Mouse (Mus musculus): Measurements from ENCODE around the gene Txndc2. TPM values are rescaled to one million over a fixed set of nuclear protein-coding genes. Genes with fewer than 3 reads are reported as not detected.
"Not testable (repeated sequence)": the region's sequence is repeated elsewhere in the genome, so short reads cannot be mapped to it uniquely, and the experiment has no call there.

Gene Txndc2
- polyA plus RNA-seq, 3 experiments from 2014 or later, result not detected

GRCm38 (mm10) chr17:65655608-65656007, 13.6 kb upstream of the Txndc2 start:
- no peak for ATAC-seq

DNA sequence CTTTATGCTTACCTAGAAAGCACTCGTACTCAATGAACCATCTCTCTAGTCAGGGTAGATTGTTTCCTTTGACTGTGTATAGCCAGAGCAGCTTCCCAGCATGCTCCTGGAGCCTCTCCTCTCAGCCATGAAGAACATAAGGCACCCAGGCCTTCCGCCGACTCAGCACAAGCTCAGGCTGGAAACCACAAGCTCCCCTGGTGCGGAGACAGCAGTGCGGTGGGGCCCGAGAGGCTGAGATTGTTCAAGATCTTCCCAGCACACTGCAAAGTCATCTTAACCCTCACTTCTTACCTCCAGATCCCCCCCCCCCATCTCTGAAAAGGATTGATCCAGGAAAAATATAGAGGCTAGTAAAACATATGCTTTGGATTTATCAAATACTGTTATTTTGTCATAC, 8.6 kb upstream of the Txndc2 start:
- no peak for ATAC-seq

DNA sequence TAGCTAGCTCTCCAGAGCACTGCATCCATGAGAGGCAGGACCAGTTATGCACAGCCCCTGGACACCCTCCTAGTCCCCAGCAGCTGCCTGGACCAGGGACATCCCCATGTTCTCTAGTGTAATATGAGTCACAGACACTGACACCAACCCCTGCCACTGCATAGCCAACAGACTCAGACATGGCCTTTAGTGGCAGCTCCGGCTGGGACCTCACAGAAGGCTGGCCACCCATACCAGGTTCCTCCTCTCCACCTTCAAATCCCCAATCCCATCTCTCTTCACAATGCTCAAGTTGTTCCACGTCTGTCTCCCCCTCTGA, 7.2 kb upstream of the Txndc2 start:
- ATAC-seq, result no peak

DNA sequence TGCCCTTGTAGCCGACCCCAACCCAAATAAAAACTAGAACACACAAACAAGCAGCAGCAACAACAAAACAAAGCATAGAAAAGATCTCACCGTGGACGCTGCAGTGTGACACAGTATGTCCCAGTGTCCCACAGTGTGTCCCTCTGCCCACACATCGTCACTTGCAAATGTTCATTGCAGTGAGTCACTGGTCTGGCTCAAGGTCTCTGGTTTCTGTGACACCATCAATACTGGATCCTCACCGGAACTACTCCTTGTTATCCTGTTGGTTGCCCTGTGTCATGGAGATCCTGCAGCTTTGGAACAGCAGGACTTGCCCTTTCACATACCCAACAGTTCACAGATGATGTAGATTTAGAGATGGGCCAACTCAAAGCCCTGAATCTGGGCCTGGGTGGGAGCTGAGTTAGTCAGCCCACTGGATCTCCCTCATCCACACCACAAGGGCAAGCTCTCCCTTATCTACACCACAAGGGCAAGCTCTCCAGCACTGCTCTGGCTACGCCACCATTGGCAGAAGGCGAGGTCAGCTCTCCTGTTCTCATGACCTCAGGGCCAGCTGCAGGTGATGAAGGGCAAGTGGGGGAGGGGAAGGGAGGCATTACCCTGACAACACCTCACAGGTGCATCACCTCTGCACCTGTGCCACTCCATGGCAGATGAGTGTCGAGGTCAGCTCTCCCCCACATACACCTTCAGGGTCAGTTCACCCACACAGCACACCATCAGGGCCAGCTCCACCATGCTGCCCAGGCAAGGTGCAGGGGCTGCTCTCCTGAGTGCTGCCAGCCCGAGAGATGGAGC, 6.6 kb upstream of the Txndc2 start:
- no peak for ATAC-seq

DNA sequence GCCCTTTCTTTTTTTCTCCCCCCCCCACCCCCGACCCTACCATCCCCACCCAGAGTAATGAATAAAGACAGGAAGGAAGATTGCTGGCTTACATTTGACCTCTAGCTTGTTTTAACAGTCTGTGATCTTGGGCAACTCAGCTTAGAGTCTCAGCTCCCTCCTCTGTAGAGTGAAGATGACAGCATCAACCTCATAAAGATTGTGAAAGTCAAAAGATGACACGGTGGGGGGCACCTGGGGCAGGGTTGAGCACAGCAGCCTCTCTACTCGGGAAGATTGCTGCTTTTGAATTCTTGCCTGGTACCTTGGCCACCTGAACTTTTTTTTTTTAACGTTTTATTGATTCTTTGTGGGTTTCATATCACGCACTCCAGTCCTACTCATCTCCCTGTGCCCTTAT, 6.0 kb upstream of the Txndc2 start:
- ATAC-seq, result no peak

- no peak for ATAC-seq
Observed at GRCm38 (mm10) chr17:65647226-65647625, 5.3 kb upstream of the Txndc2 start.

DNA sequence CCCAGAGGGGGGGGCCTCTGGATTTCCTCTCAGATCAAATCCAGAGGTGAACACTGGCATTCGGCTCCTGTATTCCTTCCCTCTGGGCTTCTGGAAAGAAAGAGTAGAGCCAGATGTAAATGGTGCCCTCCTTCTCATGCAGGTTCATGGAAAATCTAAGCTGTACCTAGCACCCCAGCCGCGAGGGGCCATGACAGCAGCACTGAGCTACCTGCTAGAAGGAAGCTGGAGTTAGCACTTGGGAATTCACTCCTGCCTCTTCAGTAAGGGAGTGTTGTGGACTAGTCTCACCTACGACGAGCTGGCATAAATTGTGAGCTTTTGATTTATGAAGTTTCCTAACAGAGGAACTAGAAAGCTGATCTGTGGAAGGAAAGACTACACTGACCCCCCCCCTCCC, 1.6 kb upstream of the Txndc2 start:
- ATAC-seq, result no peak

DNA sequence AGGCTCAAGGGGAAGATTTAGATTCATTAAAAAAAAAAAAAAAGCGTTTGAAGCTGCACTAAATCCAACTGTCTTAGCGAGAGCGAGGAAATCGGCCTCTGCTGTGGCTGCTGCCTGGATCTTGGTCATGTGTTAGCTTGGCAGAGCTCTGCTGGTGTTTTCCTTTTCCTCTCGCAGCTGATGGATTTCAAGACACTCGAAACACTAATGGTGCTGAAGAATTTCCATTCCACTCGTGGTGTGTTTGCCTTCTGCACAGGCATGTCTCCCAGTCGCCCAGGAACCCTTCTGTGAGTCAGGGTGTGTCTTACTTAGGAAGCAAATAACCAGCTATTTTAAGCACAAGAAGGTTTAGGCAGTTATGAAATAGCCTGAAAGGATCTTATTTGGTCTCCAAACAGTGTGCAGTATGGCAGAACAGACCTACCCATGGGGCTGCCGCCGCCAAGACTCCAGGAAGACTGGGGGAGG, 1.1 kb upstream of the Txndc2 start:
- ATAC-seq, result no peak

- ATAC-seq, result no peak
Observed at GRCm38 (mm10) chr17:65642578-65642991, 617 bp upstream of the Txndc2 start.

GRCm38 (mm10) chr17:65639144-65639543, 2.8 kb downstream of the Txndc2 start:
- no peak for ATAC-seq

- no peak for ATAC-seq
Observed at GRCm38 (mm10) chr17:65635715-65636360, 6.1 kb downstream of the Txndc2 start.

DNA sequence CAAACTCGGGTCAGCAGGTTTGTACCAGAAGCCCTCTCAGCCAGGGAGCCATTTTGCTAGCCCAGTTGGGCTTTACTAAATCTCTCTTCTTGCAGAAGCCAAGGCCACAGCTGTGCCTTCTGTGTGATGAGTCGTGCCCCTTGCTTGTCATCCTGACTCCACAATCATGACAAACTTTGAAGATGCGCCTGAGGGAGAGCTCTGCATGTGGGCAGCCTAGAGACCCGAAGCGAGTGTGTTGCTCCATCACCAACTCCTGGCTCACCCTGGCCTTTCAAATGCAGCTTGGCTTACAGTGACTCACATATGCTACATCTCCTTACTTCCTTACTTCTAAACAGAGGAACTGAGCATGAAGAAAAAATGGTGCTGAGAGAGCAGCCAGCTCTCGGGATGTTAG, 12.0 kb downstream of the Txndc2 start:
- no peak for ATAC-seq

- not testable (repeated sequence) for ATAC-seq
Observed at GRCm38 (mm10) chr17:65628823-65629532, 13.0 kb downstream of the Txndc2 start.

GRCm38 (mm10) chr17:65626301-65626700, 15.7 kb downstream of the Txndc2 start:
- no peak for ATAC-seq

DNA sequence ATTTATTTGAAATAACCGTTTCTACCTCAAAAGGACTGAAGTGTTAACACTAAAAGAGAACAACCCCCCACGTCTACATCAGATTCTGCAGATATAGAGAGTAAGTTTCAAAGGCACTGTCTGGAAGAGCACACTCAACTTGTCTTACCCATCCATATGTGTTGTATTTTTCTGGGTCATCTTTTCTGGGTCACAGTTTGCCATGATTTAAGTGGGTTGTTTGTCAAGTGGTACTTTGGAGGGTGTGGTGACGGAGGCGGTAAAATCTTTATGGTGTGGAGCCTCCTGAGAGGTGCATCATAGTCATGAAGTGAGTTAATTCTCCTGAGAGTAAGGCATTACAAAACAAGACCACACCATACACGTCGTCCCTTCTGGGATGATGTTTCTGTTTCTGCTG, 16.4 kb downstream of the Txndc2 start:
- no peak for ATAC-seq

DNA sequence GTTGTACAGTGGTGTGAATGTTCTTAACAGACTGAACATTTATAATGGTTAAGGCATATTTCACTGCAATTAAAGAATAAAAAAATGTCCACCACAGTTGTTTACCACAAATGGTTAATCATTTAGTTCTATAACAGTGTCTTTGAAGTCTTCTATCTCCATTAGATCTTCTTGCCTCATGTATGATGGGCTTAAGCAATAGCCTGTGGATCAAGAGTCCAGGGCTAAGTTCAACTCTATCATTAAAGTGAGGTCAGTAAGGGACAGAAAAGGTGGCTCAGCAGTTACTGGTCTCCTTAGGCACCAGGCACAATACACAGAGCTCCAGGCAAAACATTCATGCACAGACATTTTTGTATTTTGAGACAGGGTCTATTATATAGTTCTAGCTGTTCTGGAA, 18.8 kb downstream of the Txndc2 start:
- no peak for ATAC-seq

DNA sequence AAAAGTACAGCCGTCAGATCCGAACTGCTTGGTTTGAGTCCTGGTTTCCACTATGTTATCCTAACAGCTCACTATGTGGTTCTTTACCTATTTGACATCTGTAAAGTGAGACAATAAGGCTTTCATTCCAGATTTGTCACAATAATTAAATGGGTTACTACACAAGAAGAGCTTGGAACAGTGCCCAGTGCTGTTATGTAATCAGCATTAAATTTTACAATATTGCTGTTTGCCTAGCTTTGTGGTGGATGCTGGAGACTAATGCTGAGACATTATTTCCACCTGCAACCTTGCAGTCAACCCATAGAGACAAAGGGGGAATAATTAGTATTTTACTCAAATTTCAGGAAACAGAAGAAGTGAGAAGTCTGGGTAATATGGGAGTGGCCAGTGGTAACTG, 23.5 kb downstream of the Txndc2 start:
- ATAC-seq, result no peak

GRCm38 (mm10) chr17:65615678-65616077, 26.3 kb downstream of the Txndc2 start:
- no peak for ATAC-seq

DNA sequence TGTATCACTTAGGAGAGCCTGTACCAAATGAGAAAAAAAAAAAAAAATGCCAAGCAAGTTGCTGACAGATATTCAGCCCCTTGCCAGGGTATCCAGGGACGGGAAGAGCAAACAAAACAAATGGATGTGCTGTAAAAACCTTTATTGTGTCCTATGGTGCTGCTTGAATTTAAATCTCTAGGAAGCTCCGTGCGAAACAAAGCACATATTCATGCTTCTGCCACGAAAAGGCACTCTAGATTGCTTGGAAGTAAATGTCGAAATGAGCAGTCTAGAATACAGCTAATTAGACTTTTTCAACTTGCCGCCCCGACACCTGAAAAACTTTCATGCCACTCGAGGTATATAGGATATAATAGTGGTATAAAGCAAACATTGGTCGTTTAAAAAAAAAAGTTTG, 27.5 kb downstream of the Txndc2 start:
- no peak for ATAC-seq

DNA sequence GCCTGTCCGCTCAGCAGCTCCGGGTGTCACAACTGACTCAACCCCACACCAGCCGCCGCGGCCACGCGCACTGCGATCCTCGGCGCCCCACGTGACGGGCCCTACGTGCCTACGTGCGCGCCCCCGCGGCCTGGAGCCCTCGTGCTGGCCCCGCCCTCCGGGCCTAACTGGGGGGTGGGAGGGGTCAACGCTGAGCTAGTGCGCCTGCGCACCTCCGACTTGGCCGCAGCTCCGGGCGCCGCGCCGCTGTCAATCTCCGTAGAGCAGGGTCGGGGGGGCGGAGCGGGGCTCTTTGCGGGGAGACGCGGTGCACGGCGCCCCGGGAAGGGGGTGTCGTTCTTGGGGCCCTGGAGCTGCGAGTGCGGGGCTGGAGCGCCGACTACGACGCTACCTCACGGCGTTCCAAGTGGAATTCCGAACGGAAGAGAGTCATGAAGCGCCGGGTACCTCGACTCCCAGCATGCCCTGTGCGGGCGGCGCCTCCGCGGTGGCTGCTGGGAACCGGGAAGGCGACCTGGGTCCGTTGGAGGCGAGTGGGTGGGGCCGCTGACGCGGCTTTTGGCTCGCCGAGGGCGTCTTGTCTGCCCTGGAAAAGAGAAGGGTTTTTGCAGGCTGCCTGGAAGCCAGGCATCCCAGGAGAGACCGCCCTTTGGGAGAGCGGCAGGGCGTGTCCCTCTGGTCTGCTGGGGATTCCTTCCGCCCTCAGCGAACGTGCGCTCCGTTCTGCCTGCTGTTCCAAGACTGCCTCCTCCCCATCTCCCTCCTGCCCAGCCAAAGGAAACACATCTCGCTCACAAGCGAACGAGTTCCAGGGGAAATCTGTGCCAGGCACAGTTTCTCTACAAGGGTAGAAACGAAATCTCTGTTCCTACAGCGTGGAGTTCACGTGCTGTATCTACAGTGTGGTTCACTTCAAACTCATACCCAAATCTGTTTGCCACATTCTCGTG, 28.2 kb downstream of the Txndc2 start, which contains the start of gene Vapa:
Vapa (minus strand) TSS at position 93 of the 950 bp plus-strand sequence.
- peak; percentile 80 for ATAC-seq

GRCm38 (mm10) chr17:65613142-65613462, 28.9 kb downstream of the Txndc2 start:
- peak; percentile 38 for ATAC-seq

DNA sequence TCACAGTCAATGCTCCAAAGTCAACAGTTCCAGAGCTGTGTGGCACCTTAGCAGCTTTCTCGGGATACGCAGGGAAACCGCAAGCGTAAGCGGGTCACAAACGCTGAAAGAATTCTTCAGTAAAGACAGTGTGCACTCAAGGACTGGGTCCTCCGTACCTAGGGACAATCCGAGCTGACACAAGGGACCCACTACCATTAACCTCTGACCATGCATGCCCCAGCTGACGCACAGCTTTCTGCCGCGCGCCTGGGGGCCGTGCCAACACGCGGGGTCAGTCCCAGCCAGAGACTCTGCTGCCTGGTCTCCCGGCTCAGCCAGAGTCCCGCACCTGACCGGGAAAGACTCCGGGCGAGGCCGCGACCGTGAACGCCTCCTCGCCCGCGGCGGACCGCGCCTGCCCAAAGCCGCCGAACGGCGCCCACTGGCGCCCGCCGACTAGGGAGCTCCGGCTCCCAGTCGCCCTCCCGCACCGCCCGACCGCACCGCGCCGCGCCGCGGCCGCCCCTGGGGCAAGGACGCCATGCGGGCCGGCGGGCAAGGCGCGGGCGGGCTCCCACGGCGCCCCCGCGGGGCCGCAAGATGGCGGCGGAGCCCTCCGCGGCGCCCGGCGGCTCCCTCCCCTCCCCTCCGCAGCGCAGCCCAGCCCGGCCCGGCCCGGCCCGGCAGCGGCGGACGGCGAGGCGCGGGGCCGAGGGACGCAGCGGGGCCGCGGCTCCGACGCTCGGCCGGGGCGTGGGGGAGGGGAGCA, 29.4 kb downstream of the Txndc2 start:
- ATAC-seq, result peak; percentile 4

Measured in inflammation-experienced regulatory T-cells, adult 6 months (primary cell).